Mouse (Mus musculus) limb, embryonic 10.5 days (tissue): ENCODE data around the gene Ston2. TPM values are rescaled to one million over a fixed set of nuclear protein-coding genes. Genes with fewer than 3 reads are reported as not detected.

Source experiments
- DNase-seq: peaks from one replicate; pipeline ENCODE4 v3.0.0-alpha.2; 2017; ENCODE audit warnings: low spot score
- H3K27ac ChIP-seq: fragments of 300-500 bp; sonication (generic); 2 replicates; pipeline ENCODE4 v1.5.1; 2016; ENCODE audit warnings: mild to moderate bottlenecking
- H3K27me3 ChIP-seq: fragments of 300-500 bp; sonication (generic); 2 replicates; pipeline ENCODE4 v1.6.1; 2016; ENCODE audit warnings: low read depth, mild to moderate bottlenecking; ENCODE audit not compliant: poor library complexity, severe bottlenecking
- H3K36me3 ChIP-seq: fragments of 300-500 bp; sonication (generic); 2 replicates; pipeline ENCODE4 v1.6.1; 2016; ENCODE audit warnings: mild to moderate bottlenecking, moderate library complexity
- H3K4me1 ChIP-seq: fragments of 300-500 bp; sonication (generic); 2 replicates; pipeline ENCODE4 v1.6.1; 2016
- H3K4me3 ChIP-seq: fragments of 300-500 bp; sonication (generic); 2 replicates; pipeline ENCODE4 v1.5.1; 2016; ENCODE audit warnings: mild to moderate bottlenecking, moderate library complexity
- H3K9me3 ChIP-seq: fragments of 300-500 bp; sonication (generic); replicated peaks from 2 replicates; pipeline ENCODE4 v1.6.1; 2016; ENCODE audit warnings: mild to moderate bottlenecking
- WGBS: fragments of 180-500 bp; shearing (Covaris S2); methylation state at CpG from one replicate; pipeline ENCODE4 v1.1.7; 2016; 5-methylcytosine and 5-hydroxymethylcytosine counted together
- polyA plus RNA-seq: library from polyadenylated mRNA; unstranded; fragments of >200 nt; fragmentation: Nextera tagmentation; extraction: Ambion mirVana; gene quantifications from 2 replicates; pipeline ENCODE4 v1.2.1, GENCODE M21; 2016

Ston2 gene
- polyA plus RNA-seq, 1 experiment from 2014 or later, result 5.5 TPM

- Histone ChIP-seq H3K27me3 (no peaks in the 10 kb centered on the region), H3K4me3 (no peak overlapping the region), H3K9me3 (no peaks in the 10 kb centered on the region), H3K4me1 (no peaks in the 10 kb centered on the region), H3K36me3 (no peaks in the 10 kb centered on the region), H3K27ac (no peak overlapping the region)
- DNase-seq, result no peak
- 91% methylated on average over 5 of the region's 5 CpGs for WGBS
Observed at GRCm38 (mm10) chr12:91609425-91609824, 178.8 kb downstream of the Ston2 start.

DNA sequence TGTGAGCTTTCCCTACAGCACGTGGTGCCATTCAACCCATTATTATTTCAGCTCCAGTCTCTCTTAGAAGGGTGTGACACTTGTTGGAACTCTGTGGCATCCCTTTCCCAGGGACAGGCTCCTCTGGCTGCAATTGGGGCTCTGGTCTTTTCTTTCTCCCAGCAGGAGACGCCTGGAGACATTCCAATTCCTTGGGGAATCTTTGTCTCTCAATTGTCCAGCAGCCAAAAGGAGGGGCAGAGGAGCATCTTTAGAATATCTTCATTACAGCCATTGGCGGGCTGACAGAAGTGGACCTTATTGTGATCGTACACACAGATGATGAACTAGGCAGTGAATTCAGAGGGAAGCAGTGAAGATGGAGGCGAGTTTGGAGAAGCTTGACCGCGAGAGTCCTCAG is 180.5 kb downstream of the Ston2 start:
- Histone ChIP-seq H3K4me3 (no peak overlapping the region), H3K27ac (no peak overlapping the region), H3K27me3 (no peaks in the 10 kb centered on the region), H3K9me3 (no peaks in the 10 kb centered on the region), H3K4me1 (no peaks in the 10 kb centered on the region), H3K36me3 (no peaks in the 10 kb centered on the region)
- 68% methylated on average over 7 of the region's 7 CpGs for WGBS
- no peak for DNase-seq

GRCm38 (mm10) chr12:91606651-91607050 is 181.5 kb downstream of the Ston2 start:
- H3K9me3 ChIP-seq, result no peaks in the 10 kb centered on the region
- no peak for DNase-seq
- WGBS, result 89% methylated on average over 13 of the region's 13 CpGs

DNA sequence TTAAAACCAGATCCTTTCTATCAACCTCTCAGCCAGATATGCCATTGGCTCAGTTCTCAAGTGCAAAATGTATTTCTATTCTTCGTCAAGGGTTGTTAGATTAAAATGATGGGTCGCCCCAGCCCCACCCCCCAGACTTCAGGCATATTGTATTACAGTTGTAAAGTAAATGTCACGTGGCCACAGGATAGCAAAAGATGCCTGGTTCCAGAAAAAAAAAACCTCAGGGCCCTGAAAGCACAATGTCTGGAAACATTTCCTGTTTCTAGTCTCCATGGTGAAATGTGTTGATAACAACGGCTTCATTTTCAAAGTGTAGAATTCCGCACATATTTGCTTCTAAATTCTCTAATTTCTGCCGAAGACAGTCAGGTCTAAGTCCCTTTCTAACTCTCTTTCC is 183.6 kb downstream of the Ston2 start:
- Histone ChIP-seq H3K9me3 (no peaks in the 10 kb centered on the region), H3K4me1 (no peaks in the 10 kb centered on the region), H3K27ac (no peak overlapping the region), H3K36me3 (no peaks in the 10 kb centered on the region), H3K27me3 (no peaks in the 10 kb centered on the region), H3K4me3 (no peak overlapping the region)
- DNase-seq, result no peak
- WGBS, result 77% methylated on average over 6 of the region's 6 CpGs

More at GRCm38 (mm10) chr12:91606651-91607050, 181.5 kb downstream of the Ston2 start:
- Histone ChIP-seq H3K27me3 (no peaks in the 10 kb centered on the region), H3K4me3 (no peak overlapping the region), H3K4me1 (no peaks in the 10 kb centered on the region), H3K36me3 (no peaks in the 10 kb centered on the region), H3K27ac (no peak overlapping the region)

DNA sequence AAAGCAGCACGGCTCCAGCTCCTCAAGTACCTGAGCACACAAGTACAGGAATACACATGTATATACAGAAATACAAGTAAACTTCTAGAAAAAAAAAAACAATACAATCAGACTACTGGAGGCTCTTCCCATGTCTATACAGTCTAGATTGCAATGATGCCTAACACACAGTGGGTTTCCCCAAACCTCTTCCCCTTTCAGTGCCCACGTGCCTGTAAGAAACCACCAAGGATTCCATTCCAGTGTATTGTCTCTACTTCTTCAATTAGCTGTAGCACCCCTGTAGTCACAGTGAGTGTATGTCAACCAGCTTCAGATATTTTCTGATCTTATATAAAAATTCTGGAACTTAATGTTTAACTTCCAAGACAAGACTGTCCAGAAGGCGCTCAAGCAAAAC is 196.1 kb downstream of the Ston2 start:
- H3K27me3 ChIP-seq, result no peaks in the 10 kb centered on the region
- DNase-seq, result no peak
- H3K4me3 ChIP-seq, result no peak overlapping the region
- H3K36me3 ChIP-seq, result no peaks in the 10 kb centered on the region
- H3K9me3 ChIP-seq, result no peaks in the 10 kb centered on the region
- WGBS, result 95% methylated on average over 3 of the region's 3 CpGs
- H3K27ac ChIP-seq, result no peak overlapping the region
- peaks cover 11% of the 10 kb centered on the region for H3K4me1 ChIP-seq

- H3K9me3 ChIP-seq, result no peaks in the 10 kb centered on the region
- H3K27me3 ChIP-seq, result no peaks in the 10 kb centered on the region
- DNase-seq, result no peak
- H3K27ac ChIP-seq, result peak overlapping the region; percentile 100
- H3K4me3 ChIP-seq, result peak overlapping the region; percentile 89
- peaks cover 4% of the 10 kb centered on the region for H3K36me3 ChIP-seq
- 94% methylated on average over 1 of the region's 1 CpGs for WGBS
- peaks cover 15% of the 10 kb centered on the region for H3K4me1 ChIP-seq
Observed at GRCm38 (mm10) chr12:91591191-91591590, 197.0 kb downstream of the Ston2 start.

GRCm38 (mm10) chr12:91590716-91591115 is 197.5 kb downstream of the Ston2 start:
- 41% methylated on average over 6 of the region's 6 CpGs for WGBS

GRCm38 (mm10) chr12:91589847-91590690 is 198.1 kb downstream of the Ston2 start, which contains the start of gene Gtf2a1:
Gene Gtf2a1, minus strand, starts transcription at chr12:91590487.
- Histone ChIP-seq H3K27me3 (no peaks in the 10 kb centered on the region), H3K4me3 (peak within 1 kb of the TSS; percentile 89), H3K36me3 (peaks cover 15% of the 10 kb centered on the region), H3K9me3 (no peaks in the 10 kb centered on the region), H3K27ac (peak within 1 kb of the TSS; percentile 100), H3K4me1 (peaks cover 15% of the 10 kb centered on the region)
- under 1% methylated on average over 89 of the region's 99 CpGs for WGBS
- DNase-seq, result peak; percentile 98

More at GRCm38 (mm10) chr12:91590716-91591115, 197.5 kb downstream of the Ston2 start:
- peak overlapping the region; percentile 100 for H3K27ac ChIP-seq
- H3K27me3 ChIP-seq, result no peaks in the 10 kb centered on the region
- no peaks in the 10 kb centered on the region for H3K9me3 ChIP-seq
- peak overlapping the region; percentile 89 for H3K4me3 ChIP-seq
- peak; percentile 35 for DNase-seq
- peaks cover 15% of the 10 kb centered on the region for H3K4me1 ChIP-seq
- peaks cover 9% of the 10 kb centered on the region for H3K36me3 ChIP-seq

DNA sequence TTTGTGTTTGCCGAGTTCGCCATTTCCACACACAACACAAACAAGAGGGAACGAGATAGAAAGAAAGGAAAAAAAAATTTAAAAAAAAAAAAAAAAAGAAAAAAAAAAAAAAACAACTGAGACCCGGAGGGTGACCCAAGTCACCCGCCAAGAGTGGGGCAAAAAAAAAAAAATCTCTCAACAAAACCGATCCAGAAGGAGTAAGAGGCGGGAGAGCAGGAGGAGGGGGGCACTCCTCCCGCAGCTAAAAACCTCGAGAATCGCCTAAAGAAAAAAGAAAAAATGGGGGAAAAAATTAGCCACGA is 198.7 kb downstream of the Ston2 start:
- peak overlapping the region; percentile 100 for H3K27ac ChIP-seq

GRCm38 (mm10) chr12:91588670-91589541 is 199.3 kb downstream of the Ston2 start:
- H3K36me3 ChIP-seq, result peaks cover 27% of the 10 kb centered on the region
- under 1% methylated on average over 77 of the region's 83 CpGs for WGBS
- no peaks in the 10 kb centered on the region for H3K9me3 ChIP-seq
- peaks cover 15% of the 10 kb centered on the region for H3K4me1 ChIP-seq
- DNase-seq, result peak; percentile 62
- H3K4me3 ChIP-seq, result peak overlapping the region; percentile 89
- H3K27me3 ChIP-seq, result no peaks in the 10 kb centered on the region
- H3K27ac ChIP-seq, result peak overlapping the region; percentile 100

More for the DNA sequence above, 198.7 kb downstream of the Ston2 start:
- 2% methylated on average over 11 of the region's 11 CpGs for WGBS
- no peaks in the 10 kb centered on the region for H3K27me3 ChIP-seq
- H3K9me3 ChIP-seq, result no peaks in the 10 kb centered on the region
- peak overlapping the region; percentile 89 for H3K4me3 ChIP-seq
- no peak for DNase-seq
- peaks cover 15% of the 10 kb centered on the region for H3K4me1 ChIP-seq
- peaks cover 21% of the 10 kb centered on the region for H3K36me3 ChIP-seq

- Histone ChIP-seq H3K4me1 (peaks cover 15% of the 10 kb centered on the region), H3K27me3 (no peaks in the 10 kb centered on the region), H3K27ac (peak overlapping the region; percentile 100), H3K4me3 (peak overlapping the region; percentile 89), H3K36me3 (peaks cover 34% of the 10 kb centered on the region), H3K9me3 (no peaks in the 10 kb centered on the region)
- under 1% methylated on average over 32 of the region's 32 CpGs for WGBS
- DNase-seq, result peak; percentile 91
Observed at GRCm38 (mm10) chr12:91588176-91588669, 200.0 kb downstream of the Ston2 start.

DNA sequence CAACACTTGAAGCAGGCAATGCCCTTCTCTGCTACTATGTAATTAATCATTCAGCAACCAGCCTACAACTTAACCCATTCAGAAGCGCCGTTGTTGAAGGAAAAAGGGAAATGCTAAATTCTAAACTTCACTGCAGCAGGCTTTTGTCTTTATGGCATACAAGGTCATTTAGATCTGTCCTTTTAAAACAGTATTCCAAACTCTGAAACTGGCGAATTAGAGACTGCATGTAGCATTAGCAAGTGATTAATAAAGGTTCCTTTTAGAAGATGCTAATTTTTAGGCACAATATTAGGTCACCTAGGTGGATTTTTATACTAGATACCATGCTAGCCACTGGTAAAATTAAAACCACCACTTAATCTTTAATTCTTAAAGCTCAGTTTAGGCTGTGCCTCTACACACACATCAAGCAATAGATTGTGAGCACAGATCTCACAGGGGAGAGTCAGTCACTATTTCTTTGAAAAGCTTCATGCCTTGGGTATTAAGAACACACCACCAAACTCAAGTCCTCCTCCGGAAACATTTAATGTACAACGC is 200.6 kb downstream of the Ston2 start:
- Histone ChIP-seq H3K27ac (peak overlapping the region; percentile 100), H3K4me1 (peaks cover 15% of the 10 kb centered on the region), H3K27me3 (no peaks in the 10 kb centered on the region), H3K36me3 (peaks cover 40% of the 10 kb centered on the region), H3K4me3 (peak overlapping the region; percentile 89), H3K9me3 (no peaks in the 10 kb centered on the region)
- 16% methylated on average over 5 of the region's 5 CpGs for WGBS
- no peak for DNase-seq
